Mouse (Mus musculus) liver, adult 2 months (tissue): ENCODE results near the gene Eif3l. TPM values are rescaled to one million over a fixed set of nuclear protein-coding genes. Genes with fewer than 3 reads are reported as not detected.

Experiments
- DNase-seq: peaks from one replicate; pipeline ENCODE4 v3.0.0-alpha.2; 2011; ENCODE audit warnings: low read depth, low spot score; ENCODE audit errors: extremely low read depth
- H3K27ac ChIP-seq: fragments of 200-500 bp; replicated peaks from 2 replicates; pipeline ENCODE4 v1.5.1; 2012; ENCODE audit warnings: low read depth, mild to moderate bottlenecking, control low read depth, inconsistent platforms, low read length; ENCODE audit not compliant: insufficient read depth
- H3K27me3 ChIP-seq: fragments of 200-500 bp; 2 replicates; pipeline ENCODE4 v1.6.1; 2012; ENCODE audit warnings: mild to moderate bottlenecking, moderate library complexity, low read length, inconsistent platforms; ENCODE audit not compliant: control insufficient read depth, insufficient read depth
- H3K36me3 ChIP-seq: fragments of 200-500 bp; 2 replicates; pipeline ENCODE4 v1.6.1; 2012; ENCODE audit warnings: low read length, inconsistent platforms; ENCODE audit not compliant: control insufficient read depth, insufficient read depth
- H3K4me1 ChIP-seq: fragments of 200-500 bp; 2 replicates; pipeline ENCODE4 v1.6.1; 2011; ENCODE audit warnings: low read length; ENCODE audit not compliant: control insufficient read depth, insufficient read depth
- H3K4me3 ChIP-seq: fragments of 200-500 bp; 2 replicates; pipeline ENCODE4 v1.5.1; 2011; ENCODE audit warnings: low read depth, mild to moderate bottlenecking, control low read depth, low read length, moderate library complexity; ENCODE audit not compliant: insufficient read depth
- H3K79me2 ChIP-seq: fragments of 200-500 bp; 2 replicates; pipeline ENCODE4 v1.6.1; 2012; ENCODE audit warnings: inconsistent platforms, mild to moderate bottlenecking, low read length, moderate library complexity; ENCODE audit not compliant: control insufficient read depth, insufficient read depth
- H3K9ac ChIP-seq: fragments of 200-500 bp; 2 replicates; pipeline ENCODE4 v1.6.1; 2012; ENCODE audit warnings: low read depth, mild to moderate bottlenecking, control low read depth, inconsistent platforms, low read length
- CTCF ChIP-seq: fragments of 200-500 bp; IDR thresholded peaks from 2 replicates; pipeline ENCODE4 v1.5.1; 2011; ENCODE audit warnings: low read depth, low read length, control low read depth
- POLR2A ChIP-seq: fragments of 200-500 bp; IDR thresholded peaks from 2 replicates; pipeline ENCODE4 v1.6.1; 2011; ENCODE audit warnings: low read length, control low read depth; ENCODE audit not compliant: insufficient read depth; ENCODE audit errors: extremely low read depth
- WGBS: fragments of 180-500 bp; shearing (Covaris S2); methylation state at CpG from one replicate; pipeline ENCODE4 v1.1.7; 2018; 5-methylcytosine and 5-hydroxymethylcytosine counted together
- polyA plus RNA-seq: library from polyadenylated mRNA; depleted of rRNA; stranded (reverse); fragments of >200 nt; gene quantifications from 2 replicates; pipeline ENCODE4 v1.2.3, GENCODE M21; 2012
- total RNA-seq: library from RNA; depleted of rRNA; stranded (reverse); fragments of >200 nt; gene quantifications from 2 replicates; pipeline ENCODE4 v1.2.3, GENCODE M21; 2014

Gene Eif3l
- total and polyA plus RNA-seq, 2 experiments = 82.1 to 103 TPM

- no peaks in the 10 kb centered on the region for H3K27me3 ChIP-seq
- peak; percentile 66 for DNase-seq
- no peaks in the 10 kb centered on the region for H3K36me3 ChIP-seq
- H3K79me2 ChIP-seq = no peaks in the 10 kb centered on the region; the same call in 1 of the 2 replicates
- no peak overlapping the region for H3K4me3 ChIP-seq
- H3K27ac ChIP-seq = no peak overlapping the region
- TF ChIP-seq CTCF (peak; percentile 57; the same call in 1 of the 2 replicates), POLR2A (no peak)
- 56% methylated on average over 5 of the region's 5 CpGs for WGBS
- peaks cover 6% of the 10 kb centered on the region for H3K4me1 ChIP-seq
- H3K9ac ChIP-seq = no peak overlapping the region
Measured at GRCm38 (mm10) chr15:79071117-79072039, 3.6 kb upstream of the Eif3l start.

GRCm38 (mm10) chr15:79073752-79074151, 1.2 kb upstream of the Eif3l start:
- Histone ChIP-seq H3K4me3 (no peak overlapping the region), H3K36me3 (peaks cover 10% of the 10 kb centered on the region; the same call in 1 of the 2 replicates), H3K27me3 (no peaks in the 10 kb centered on the region), H3K79me2 (no peaks in the 10 kb centered on the region; the same call in 1 of the 2 replicates), H3K9ac (no peak overlapping the region), H3K27ac (no peak overlapping the region), H3K4me1 (peaks cover 6% of the 10 kb centered on the region)
- no peak for DNase-seq
- TF ChIP-seq POLR2A (no peak), CTCF (no peak)

DNA sequence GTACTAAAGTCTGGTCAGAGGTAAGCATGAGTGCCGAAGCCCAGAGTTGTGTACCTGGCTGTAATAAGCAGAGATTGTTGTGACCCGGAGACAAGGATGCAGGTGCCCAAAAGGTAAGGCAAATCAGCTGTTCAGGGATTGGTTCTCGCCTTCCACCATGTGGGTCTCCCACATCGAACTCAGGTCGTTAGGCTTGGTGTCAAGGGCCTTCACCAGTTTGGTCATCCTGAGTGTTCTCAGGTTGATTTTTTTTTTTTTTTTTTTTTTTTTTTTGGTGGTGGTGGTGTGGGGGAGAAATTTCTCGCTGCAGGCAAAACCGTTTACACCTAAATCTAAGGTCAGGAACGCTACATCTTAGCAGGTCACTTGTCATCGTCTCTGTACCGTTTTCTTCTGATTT, 533 bp upstream of the Eif3l start:
- H3K79me2 ChIP-seq = no peaks in the 10 kb centered on the region; the same call in 1 of the 2 replicates
- DNase-seq = peak; percentile 6
- no peak overlapping the region; the same call in 1 of the 2 replicates for H3K9ac ChIP-seq
- 32% methylated on average over 10 of the region's 10 CpGs for WGBS
- H3K27ac ChIP-seq = peak overlapping the region; percentile 64; the same call in 1 of the 2 replicates
- peaks cover 17% of the 10 kb centered on the region; the same call in 1 of the 2 replicates for H3K36me3 ChIP-seq
- TF ChIP-seq CTCF (no peak), POLR2A (no peak)
- H3K4me3 ChIP-seq = peak overlapping the region; percentile 90; the same call in 1 of the 2 replicates
- H3K27me3 ChIP-seq = no peaks in the 10 kb centered on the region
- H3K4me1 ChIP-seq = peaks cover 6% of the 10 kb centered on the region

DNA sequence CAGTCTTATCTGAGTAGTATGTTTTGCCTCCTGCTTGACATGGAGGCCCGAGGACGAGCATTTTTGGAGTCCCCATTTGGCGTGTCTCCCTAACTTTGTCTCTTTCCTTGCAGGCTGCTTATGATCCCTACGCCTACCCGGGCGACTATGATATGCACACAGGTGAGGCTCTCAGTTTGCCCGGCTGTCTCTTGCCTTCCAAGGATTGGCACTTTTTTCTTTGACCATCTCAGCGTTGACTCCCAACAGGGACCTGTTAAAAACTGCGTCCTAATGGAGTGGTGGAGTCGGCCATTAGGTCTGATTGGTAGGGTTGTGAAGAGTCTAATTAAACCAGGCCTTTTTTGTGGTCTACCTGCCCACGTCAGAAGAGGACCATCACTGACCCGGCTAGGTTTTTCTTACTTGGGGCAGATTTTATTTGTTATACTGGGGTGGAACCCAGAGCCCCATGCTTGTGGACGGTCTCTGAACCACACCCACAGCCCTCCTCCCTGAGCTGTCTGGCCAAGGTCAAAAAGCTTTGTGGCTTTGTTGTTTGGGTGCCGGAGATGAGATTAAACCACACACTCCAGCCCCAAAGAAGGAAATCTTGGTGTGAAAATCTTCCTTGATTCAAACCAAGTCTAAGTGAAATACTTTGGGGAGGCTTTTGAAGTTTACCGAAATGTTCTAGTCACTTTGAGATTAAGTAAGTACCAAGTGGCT, 833 bp downstream of the Eif3l start:
- Histone ChIP-seq H3K36me3 (peaks cover 25% of the 10 kb centered on the region; the same call in 1 of the 2 replicates), H3K79me2 (no peaks in the 10 kb centered on the region; the same call in 1 of the 2 replicates), H3K9ac (peak overlapping the region; percentile 90), H3K4me3 (peak overlapping the region; percentile 90), H3K4me1 (peaks cover 6% of the 10 kb centered on the region), H3K27me3 (no peaks in the 10 kb centered on the region), H3K27ac (no peak overlapping the region)
- 21% methylated on average over 15 of the region's 15 CpGs for WGBS
- peak; percentile 7 for DNase-seq
- TF ChIP-seq POLR2A = no peak
- no peak for TF ChIP-seq CTCF

GRCm38 (mm10) chr15:79079567-79079966, 4.6 kb downstream of the Eif3l start:
- Histone ChIP-seq H3K4me3 (no peak overlapping the region), H3K27ac (no peak overlapping the region), H3K9ac (no peak overlapping the region), H3K27me3 (no peaks in the 10 kb centered on the region), H3K36me3 (peaks cover 53% of the 10 kb centered on the region), H3K79me2 (no peaks in the 10 kb centered on the region; the same call in 1 of the 2 replicates), H3K4me1 (peaks cover 2% of the 10 kb centered on the region; the same call in 1 of the 2 replicates)
- no peak for DNase-seq
- WGBS = 77% methylated on average over 7 of the region's 7 CpGs
- TF ChIP-seq POLR2A (no peak), CTCF (no peak)
